14 mouse cellular contexts compared by ENCODE assay signal in the genomic region with DNA sequence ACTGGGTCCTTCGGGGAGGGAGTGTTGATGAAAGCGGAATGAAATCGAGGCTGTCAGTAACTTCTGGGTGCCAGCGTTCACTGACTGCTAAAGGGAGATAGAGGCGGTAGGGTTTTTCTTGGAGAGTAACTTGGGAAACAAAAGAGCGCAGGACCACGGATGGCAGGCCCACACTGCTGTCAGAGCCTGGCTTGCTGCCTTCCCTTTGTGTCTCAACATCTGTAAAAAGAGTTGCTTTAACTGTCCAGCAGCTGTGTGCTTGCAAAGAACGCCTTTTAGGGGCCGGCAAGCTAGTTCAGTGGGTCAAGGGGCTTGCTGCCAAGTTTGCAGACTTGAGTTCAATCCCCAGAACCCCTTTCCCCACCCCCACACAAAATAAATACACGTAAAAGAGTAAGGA. TPM values are rescaled to one million over a fixed set of nuclear protein-coding genes. Genes with fewer than 3 reads are reported as not detected.
DNase-seq lines count a peak whose midpoint lies in the region; ATAC-seq and TF ChIP-seq lines count a peak whose summit lies in the region.
"Had no signal": no experiment of that assay in that cellular context is flagged by ENCODE, and none has a peak within 500 bp of the region (broad histone marks: within the 10 kb centered on the region; RNA-seq: fewer than 3 reads in every experiment).

No protein-coding gene starts in this region.

- H3K4me2 ChIP-seq in lung, embryonic 16.5 days (ENCODE audit: low read depth, low read length): no peak overlapping the region
- H3K4me2 ChIP-seq in hindbrain, embryonic 16.5 days (ENCODE audit: low read length): no peak overlapping the region; the same call in 1 of the 2 replicates
- peak overlapping the region; percentile 70 for H3K4me2 ChIP-seq in midbrain, embryonic 15.5 days

- ATAC-seq in lung, embryonic 16.5 days (ENCODE audit: low read depth): peak; percentile 50
- no peak for ATAC-seq in hindbrain, embryonic 16.5 days
- no peak for ATAC-seq in midbrain, embryonic 15.5 days (replicated peaks)
- ATAC-seq: intestine, postnatal 0 days had no signal

- H3K9me3 ChIP-seq in lung, embryonic 16.5 days (ENCODE audit: control insufficient read depth, low read length): no peaks in the 10 kb centered on the region
- H3K9me3 ChIP-seq in hindbrain, embryonic 16.5 days (ENCODE audit: control insufficient read depth, low read length): no peaks in the 10 kb centered on the region
- H3K9me3 ChIP-seq in midbrain, embryonic 15.5 days: no peaks in the 10 kb centered on the region

- no peak overlapping the region for H3K4me3 ChIP-seq in gastrocnemius, adult 2 months
- H3K4me3 ChIP-seq in lung, embryonic 16.5 days (ENCODE audit: low read length): no peak overlapping the region
- peak overlapping the region; percentile 5; the same call in 1 of the 2 replicates for H3K4me3 ChIP-seq in hindbrain, embryonic 16.5 days (ENCODE audit: low read length)
- H3K4me3 ChIP-seq in midbrain, embryonic 15.5 days: peak overlapping the region; percentile 56

- intact Hi-C loops in gastrocnemius, adult 2 months (cut with DNase I): no loop called here
- intact Hi-C loops in gastrocnemius, postnatal 36 days (cut with DNase I): no loop called here

- WGBS in lung, embryonic 16.5 days: 2% methylated on average over 10 of the region's 10 CpGs
- 6% methylated on average over 10 of the region's 10 CpGs for WGBS in hindbrain, embryonic 16.5 days
- WGBS in midbrain, embryonic 15.5 days: 5% methylated on average over 10 of the region's 10 CpGs

- no peak for TF ChIP-seq CTCF in gastrocnemius, adult 2 months (IDR thresholded peaks at IDR 0.05)

- no peaks in the 10 kb centered on the region for H3K36me3 ChIP-seq in lung, embryonic 16.5 days (ENCODE audit: control insufficient read depth, insufficient read depth, low read length)
- no peaks in the 10 kb centered on the region for H3K36me3 ChIP-seq in hindbrain, embryonic 16.5 days (ENCODE audit: control insufficient read depth, insufficient read depth, low read length)
- H3K36me3 ChIP-seq in midbrain, embryonic 15.5 days (replicated peaks): no peaks in the 10 kb centered on the region

- peak; percentile 44 for DNase-seq in gastrocnemius, adult 2 months
- DNase-seq in gastrocnemius, postnatal 36 days: no peak
- no peak for DNase-seq in lung, postnatal 10 days
- DNase-seq in cerebellum, postnatal 36 days: no peak
- DNase-seq in urinary bladder, postnatal 25 days (ENCODE audit: low spot score): no peak
- DNase-seq: cerebellum, adult 11-12 months; right cerebral cortex, postnatal 14 days; thymus, adult 2 months had no signal

- H3K27me3 ChIP-seq in lung, embryonic 16.5 days (ENCODE audit: control insufficient read depth, insufficient read depth, low read depth, low read length): peaks cover 90% of the 10 kb centered on the region
- H3K27me3 ChIP-seq in hindbrain, embryonic 16.5 days (replicated peaks; ENCODE audit: control insufficient read depth, insufficient read depth, low read length): peaks cover 62% of the 10 kb centered on the region
- peaks cover 50% of the 10 kb centered on the region for H3K27me3 ChIP-seq in midbrain, embryonic 15.5 days (replicated peaks)

- H3K27ac ChIP-seq in gastrocnemius, adult 2 months: no peak overlapping the region
- no peak overlapping the region for H3K27ac ChIP-seq in lung, embryonic 16.5 days (ENCODE audit: low read length)
- H3K27ac ChIP-seq in hindbrain, embryonic 16.5 days (ENCODE audit: low read depth, low read length): no peak overlapping the region
- peak overlapping the region; percentile 51; the same call in 1 of the 2 replicates for H3K27ac ChIP-seq in midbrain, embryonic 15.5 days

- H3K9ac ChIP-seq in lung, embryonic 16.5 days (ENCODE audit: low read length): no peak overlapping the region
- no peak overlapping the region for H3K9ac ChIP-seq in hindbrain, embryonic 16.5 days (ENCODE audit: low read depth, low read length)
- H3K9ac ChIP-seq in midbrain, embryonic 15.5 days: no peak overlapping the region; the same call in 1 of the 2 replicates

- H3K4me1 ChIP-seq in lung, embryonic 16.5 days (replicated peaks; ENCODE audit: control insufficient read depth, insufficient read depth, low read length): no peaks in the 10 kb centered on the region
- H3K4me1 ChIP-seq in hindbrain, embryonic 16.5 days (ENCODE audit: control insufficient read depth, insufficient read depth, low read depth, low read length): no peaks in the 10 kb centered on the region; the same call in 1 of the 2 replicates
- H3K4me1 ChIP-seq in midbrain, embryonic 15.5 days: peaks cover 27% of the 10 kb centered on the region

RNA-seq across cellular contexts. Expression of a gene that starts 20.1 kb away (rescaled TPM):
- total RNA-seq in gastrocnemius, adult 2 months (2021): under 1 TPM; 0.13 to 0.22 TPM
- total RNA-seq in gastrocnemius, postnatal 36 days (2021): not detected
- not detected in 2 replicates for polyA plus RNA-seq in lung, embryonic 16.5 days (2015; fragmentation: Nextera tagmentation; extraction: Ambion mirVana)
- 6.8 and 9.2 TPM in 2 replicates for polyA plus RNA-seq in hindbrain, embryonic 16.5 days (2015; fragmentation: Nextera tagmentation; extraction: Ambion mirVana)
- polyA plus RNA-seq in midbrain, embryonic 15.5 days (2015; fragmentation: Nextera tagmentation; extraction: Ambion mirVana): 47.3 and 58.4 TPM in 2 replicates
- polyA plus RNA-seq: heart, embryonic 16.5 days; intestine, postnatal 0 days; large intestine, adult 2 months had no signal

Comparison
In these comparisons a context has a peak if more than half of its experiments do, and no peak if none do; other contexts are left out.
1. H3K4me3 ChIP-seq: peak in hindbrain, embryonic 16.5 days (single experiment) and midbrain, embryonic 15.5 days (single experiment); none in gastrocnemius, adult 2 months (single experiment) and lung, embryonic 16.5 days (single experiment).